Comparison of ENCODE assay signal across 26 mouse cellular contexts in the genomic region with DNA sequence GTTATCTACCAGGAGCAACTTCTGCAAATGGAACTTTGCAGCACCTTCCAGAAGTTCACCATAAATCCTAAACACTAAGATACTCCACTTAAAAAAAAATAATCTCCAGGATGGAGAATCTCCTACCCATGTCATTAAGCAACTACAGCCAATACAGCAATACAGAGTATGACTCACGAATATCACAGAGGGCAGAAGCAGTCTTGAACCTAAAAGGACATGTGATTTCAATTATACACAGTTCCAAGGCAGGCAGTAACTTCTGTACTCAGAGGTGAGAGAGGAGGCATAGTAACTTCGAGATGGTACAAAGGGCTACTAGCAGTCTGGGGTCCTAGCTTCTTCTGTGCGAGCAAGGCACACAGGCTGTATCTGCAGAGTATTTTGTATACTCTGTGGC.
"Had no signal": no experiment of that assay in that cellular context is flagged by ENCODE, and none has a peak within 500 bp of the region (broad histone marks: within the 10 kb centered on the region; RNA-seq: fewer than 3 reads in every experiment).

No protein-coding gene starts in this region.

- H3K27me3 ChIP-seq: heart, embryonic 13.5 days; heart, embryonic 15.5 days; hindbrain, embryonic 13.5 days; hindbrain, embryonic 15.5 days; intestine, embryonic 15.5 days; kidney, embryonic 15.5 days; limb, embryonic 13.5 days; limb, embryonic 15.5 days; liver, embryonic 12.5 days had no signal

- DNase-seq: gastrocnemius, postnatal 10 days; gastrocnemius, postnatal 25 days; heart, adult 18-20 months; heart, postnatal 14 days; heart, postnatal 36 days; kidney, adult 11 months; kidney, adult 2 months; kidney, adult 9 months; kidney, postnatal 14 days; kidney, postnatal 36 days; layer of hippocampus, adult 9-11 months; layer of hippocampus, postnatal 36 days; left cerebral cortex, postnatal 4 days had no signal

- H3K36me3 ChIP-seq: heart, embryonic 10.5 days; heart, embryonic 13.5 days; heart, embryonic 15.5 days; hindbrain, embryonic 13.5 days; hindbrain, embryonic 15.5 days; intestine, embryonic 15.5 days; kidney, embryonic 15.5 days; limb, embryonic 13.5 days; limb, embryonic 15.5 days; liver, embryonic 12.5 days had no signal

- H3K9ac ChIP-seq: heart, embryonic 13.5 days; heart, embryonic 15.5 days; hindbrain, embryonic 13.5 days; hindbrain, embryonic 15.5 days; intestine, embryonic 15.5 days; kidney, embryonic 15.5 days; limb, embryonic 13.5 days; limb, embryonic 15.5 days; liver, embryonic 12.5 days; liver, embryonic 14.5 days had no signal

- ATAC-seq: hindbrain, postnatal 0 days; intestine, embryonic 15.5 days; liver, embryonic 12.5 days had no signal

- H3K27ac ChIP-seq: heart, embryonic 10.5 days; heart, embryonic 13.5 days; heart, embryonic 15.5 days; hindbrain, embryonic 13.5 days; hindbrain, embryonic 15.5 days; hindbrain, postnatal 0 days; intestine, embryonic 15.5 days; kidney, embryonic 15.5 days; kidney, postnatal 0 days; limb, embryonic 13.5 days; limb, embryonic 15.5 days; liver, embryonic 12.5 days; liver, embryonic 14.5 days had no signal

- H3K4me2 ChIP-seq: heart, embryonic 13.5 days; heart, embryonic 15.5 days; hindbrain, embryonic 13.5 days; hindbrain, embryonic 15.5 days; intestine, embryonic 15.5 days; kidney, embryonic 15.5 days; limb, embryonic 13.5 days; limb, embryonic 15.5 days; liver, embryonic 12.5 days had no signal

- H3K4me1 ChIP-seq: heart, embryonic 10.5 days; hindbrain, embryonic 13.5 days; intestine, embryonic 15.5 days; kidney, embryonic 15.5 days; liver, embryonic 12.5 days had no signal

- H3K9me3 ChIP-seq: heart, embryonic 10.5 days; heart, embryonic 13.5 days; heart, embryonic 15.5 days; hindbrain, embryonic 13.5 days; hindbrain, embryonic 15.5 days; intestine, embryonic 15.5 days; kidney, embryonic 15.5 days; limb, embryonic 13.5 days; limb, embryonic 15.5 days; liver, embryonic 12.5 days had no signal

- H3K4me3 ChIP-seq: heart, embryonic 10.5 days; heart, embryonic 13.5 days; heart, embryonic 15.5 days; hindbrain, embryonic 13.5 days; hindbrain, embryonic 15.5 days; intestine, embryonic 15.5 days; kidney, embryonic 15.5 days; limb, embryonic 13.5 days; limb, embryonic 15.5 days; liver, embryonic 12.5 days had no signal
